In genomic region chr2:77157546-77157945, GRCm38 (mm10) we compare ENCODE assay signal across 19 mouse cellular contexts. TPM values are rescaled to one million over a fixed set of nuclear protein-coding genes. Genes with fewer than 3 reads are reported as not detected.
A peak's percentile ranks its signal among the peaks of the same experiment; 100 is the strongest.
DNase-seq lines count a peak whose midpoint lies in the region; ATAC-seq and TF ChIP-seq lines count a peak whose summit lies in the region.
"Had no signal": no experiment of that assay in that cellular context is flagged by ENCODE, and none has a peak within 500 bp of the region (broad histone marks: within the 10 kb centered on the region; RNA-seq: fewer than 3 reads in every experiment).

No protein-coding gene starts in this region.

- H3K27me3 ChIP-seq in liver, adult 2 months (ENCODE audit: control insufficient read depth, insufficient read depth, low read length): no peaks in the 10 kb centered on the region
- H3K27me3 ChIP-seq in liver, embryonic 11.5 days (replicated peaks; ENCODE audit: control insufficient read depth, insufficient read depth, low read length): no peaks in the 10 kb centered on the region
- no peaks in the 10 kb centered on the region for H3K27me3 ChIP-seq in midbrain, embryonic 11.5 days (ENCODE audit: control insufficient read depth, insufficient read depth, low read length)
- H3K27me3 ChIP-seq in midbrain, postnatal 0 days (ENCODE audit: insufficient read depth, low read length): no peaks in the 10 kb centered on the region
- H3K27me3 ChIP-seq: CH12.LX, Patski had no signal

- TF ChIP-seq CTCF in liver, adult 2 months (IDR thresholded peaks at IDR 0.05; ENCODE audit: low read depth, low read length): no peak
- no peak for TF ChIP-seq CTCF in midbrain, postnatal 0 days (IDR thresholded peaks at IDR 0.05)

- ATAC-seq in liver, embryonic 11.5 days (replicated peaks; ENCODE audit: low FRiP score): no peak
- no peak for ATAC-seq in midbrain, embryonic 11.5 days (ENCODE audit: low FRiP score)
- ATAC-seq in midbrain, postnatal 0 days (ENCODE audit: low FRiP score): no peak
- ATAC-seq: activated CD4-positive, CD25-positive, alpha-beta regulatory T cell, adult 4 months; CD4-positive, CD25-positive, alpha-beta regulatory T cell, adult 4 months; Patski had no signal

- peaks cover 9% of the 10 kb centered on the region; the same call in 1 of the 2 replicates for H3K79me2 ChIP-seq in liver, adult 2 months (ENCODE audit: control insufficient read depth, insufficient read depth, low read length)

- H3K4me3 ChIP-seq in liver, adult 2 months (ENCODE audit: insufficient read depth, low read depth, low read length): no peak overlapping the region
- H3K4me3 ChIP-seq in liver, embryonic 11.5 days (ENCODE audit: low read depth, low read length): no peak overlapping the region
- no peak overlapping the region for H3K4me3 ChIP-seq in midbrain, embryonic 11.5 days (ENCODE audit: low read depth, low read length)
- H3K4me3 ChIP-seq in midbrain, postnatal 0 days (ENCODE audit: low read depth, low read length): no peak overlapping the region

- H3K36me3 ChIP-seq in liver, adult 2 months (ENCODE audit: control insufficient read depth, insufficient read depth, low read length): peaks cover 11% of the 10 kb centered on the region
- H3K36me3 ChIP-seq in liver, embryonic 11.5 days (ENCODE audit: control insufficient read depth, insufficient read depth, low read length): no peaks in the 10 kb centered on the region
- no peaks in the 10 kb centered on the region for H3K36me3 ChIP-seq in midbrain, embryonic 11.5 days (ENCODE audit: control insufficient read depth, insufficient read depth, low read length)
- H3K36me3 ChIP-seq in midbrain, postnatal 0 days (ENCODE audit: insufficient read depth, low read length): no peaks in the 10 kb centered on the region
- H3K36me3 ChIP-seq: G1E had no signal

- WGBS in liver, adult 2 months: 41% methylated on average over 4 of the region's 4 CpGs
- 93% methylated on average over 4 of the region's 4 CpGs for WGBS in liver, embryonic 11.5 days
- 92% methylated on average over 4 of the region's 4 CpGs for WGBS in midbrain, embryonic 11.5 days
- 91% methylated on average over 4 of the region's 4 CpGs for WGBS in midbrain, postnatal 0 days

- peak; percentile 63 for DNase-seq in liver, adult 2 months (ENCODE audit: extremely low read depth, low read depth, low spot score)
- DNase-seq in liver, embryonic 11.5 days (ENCODE audit: low spot score): no peak
- DNase-seq in midbrain, embryonic 11.5 days (ENCODE audit: low spot score, missing footprints): peak; percentile 71
- no peak for DNase-seq in midbrain, postnatal 0 days (ENCODE audit: low spot score)
- DNase-seq: adrenal gland, adult 2 months; adrenal gland, adult 8-10 months; adrenal gland, postnatal 10 days; adrenal gland, postnatal 14 days; adrenal gland, postnatal 25 days; adrenal gland, postnatal 36 days; B cell, adult 2 months; cerebellum, adult 11 months; cerebellum, adult 11-12 months; cerebellum, adult 18-20 months had no signal

- no peak overlapping the region for H3K4me2 ChIP-seq in liver, embryonic 11.5 days
- H3K4me2 ChIP-seq in midbrain, embryonic 11.5 days: no peak overlapping the region
- no peak overlapping the region for H3K4me2 ChIP-seq in midbrain, postnatal 0 days (ENCODE audit: low read depth, low read length, poor library complexity, severe bottlenecking)

- no peak overlapping the region for H3K9ac ChIP-seq in liver, adult 2 months (ENCODE audit: low read depth, low read length)
- H3K9ac ChIP-seq in liver, embryonic 11.5 days (ENCODE audit: low read depth, low read length): no peak overlapping the region
- H3K9ac ChIP-seq in midbrain, embryonic 11.5 days (ENCODE audit: low read length): no peak overlapping the region
- no peak overlapping the region for H3K9ac ChIP-seq in midbrain, postnatal 0 days (replicated peaks; ENCODE audit: low read length, poor library complexity, severe bottlenecking)

- TF ChIP-seq POLR2A in liver, adult 2 months (IDR thresholded peaks at IDR 0.05; ENCODE audit: extremely low read depth, insufficient read depth, low read length): no peak

- no peaks in the 10 kb centered on the region for H3K9me3 ChIP-seq in liver, embryonic 11.5 days (ENCODE audit: control insufficient read depth, low read length)
- no peaks in the 10 kb centered on the region for H3K9me3 ChIP-seq in midbrain, embryonic 11.5 days (ENCODE audit: control insufficient read depth, low read length)
- no peaks in the 10 kb centered on the region for H3K9me3 ChIP-seq in midbrain, postnatal 0 days (ENCODE audit: low read length)

- no peak overlapping the region for H3K27ac ChIP-seq in liver, adult 2 months (replicated peaks; ENCODE audit: insufficient read depth, low read depth, low read length)
- H3K27ac ChIP-seq in liver, embryonic 11.5 days (ENCODE audit: low read depth, low read length): no peak overlapping the region
- no peak overlapping the region for H3K27ac ChIP-seq in midbrain, embryonic 11.5 days (ENCODE audit: low read depth, low read length)
- no peak overlapping the region for H3K27ac ChIP-seq in midbrain, postnatal 0 days (ENCODE audit: low read depth, low read length)

- H3K4me1 ChIP-seq in liver, adult 2 months (ENCODE audit: control insufficient read depth, insufficient read depth, low read length): no peaks in the 10 kb centered on the region; the same call in 1 of the 2 replicates
- H3K4me1 ChIP-seq in liver, embryonic 11.5 days (replicated peaks; ENCODE audit: control insufficient read depth, insufficient read depth, low read length): peaks cover 3% of the 10 kb centered on the region; the same call in 1 of the 2 replicates
- no peaks in the 10 kb centered on the region for H3K4me1 ChIP-seq in midbrain, embryonic 11.5 days (ENCODE audit: control insufficient read depth, insufficient read depth, low read length)
- no peaks in the 10 kb centered on the region for H3K4me1 ChIP-seq in midbrain, postnatal 0 days (ENCODE audit: insufficient read depth, low read length)

RNA-seq across cellular contexts. Expression of gene Ccdc141, which starts 12.9 kb away (rescaled TPM):
- total RNA-seq in liver, adult 2 months (2014; rRNA removed): 17.4 and 17.7 TPM in 2 replicates
- 4.3 and 8.6 TPM in 2 replicates for polyA plus RNA-seq in liver, adult 2 months (2012; rRNA removed)
- 3.2 and 6.3 TPM in 2 replicates for polyA plus RNA-seq in liver, embryonic 11.5 days (2014; fragmentation: Nextera tagmentation; extraction: Ambion mirVana)
- 2.5 and 4.4 TPM in 2 replicates for polyA plus RNA-seq in midbrain, embryonic 11.5 days (2014; fragmentation: Nextera tagmentation; extraction: Ambion mirVana)
- 7.9 and 10.2 TPM in 2 replicates for total RNA-seq in midbrain, postnatal 0 days (2014; rRNA removed)
- 7.1 and 9.1 TPM in 2 replicates for polyA plus RNA-seq in midbrain, postnatal 0 days (2015; fragmentation: Nextera tagmentation; extraction: Ambion mirVana)
- total RNA-seq: CH12.LX had no signal
- polyA plus RNA-seq: G1E had no signal

Comparison
In these comparisons a context has a peak if more than half of its experiments do, and no peak if none do; other contexts are left out.
1. DNase-seq: peak in liver, adult 2 months (single experiment) and midbrain, embryonic 11.5 days (single experiment); none in liver, embryonic 11.5 days (single experiment) and midbrain, postnatal 0 days (single experiment).